Mouse (Mus musculus) liver, adult 2 months (tissue): ENCODE data around the gene Tbc1d10c. TPM values are rescaled to one million over a fixed set of nuclear protein-coding genes. Genes with fewer than 3 reads are reported as not detected.

Source experiments
- DNase-seq: peaks from one replicate; pipeline ENCODE4 v3.0.0-alpha.2; 2011; ENCODE audit warnings: low read depth, low spot score; ENCODE audit errors: extremely low read depth
- H3K27ac ChIP-seq: fragments of 200-500 bp; replicated peaks from 2 replicates; pipeline ENCODE4 v1.5.1; 2012; ENCODE audit warnings: low read depth, mild to moderate bottlenecking, control low read depth, inconsistent platforms, low read length; ENCODE audit not compliant: insufficient read depth
- H3K27me3 ChIP-seq: fragments of 200-500 bp; 2 replicates; pipeline ENCODE4 v1.6.1; 2012; ENCODE audit warnings: mild to moderate bottlenecking, moderate library complexity, low read length, inconsistent platforms; ENCODE audit not compliant: control insufficient read depth, insufficient read depth
- H3K36me3 ChIP-seq: fragments of 200-500 bp; 2 replicates; pipeline ENCODE4 v1.6.1; 2012; ENCODE audit warnings: low read length, inconsistent platforms; ENCODE audit not compliant: control insufficient read depth, insufficient read depth
- H3K4me1 ChIP-seq: fragments of 200-500 bp; 2 replicates; pipeline ENCODE4 v1.6.1; 2011; ENCODE audit warnings: low read length; ENCODE audit not compliant: control insufficient read depth, insufficient read depth
- H3K4me3 ChIP-seq: fragments of 200-500 bp; 2 replicates; pipeline ENCODE4 v1.5.1; 2011; ENCODE audit warnings: low read depth, mild to moderate bottlenecking, control low read depth, low read length, moderate library complexity; ENCODE audit not compliant: insufficient read depth
- H3K79me2 ChIP-seq: fragments of 200-500 bp; 2 replicates; pipeline ENCODE4 v1.6.1; 2012; ENCODE audit warnings: inconsistent platforms, mild to moderate bottlenecking, low read length, moderate library complexity; ENCODE audit not compliant: control insufficient read depth, insufficient read depth
- H3K9ac ChIP-seq: fragments of 200-500 bp; 2 replicates; pipeline ENCODE4 v1.6.1; 2012; ENCODE audit warnings: low read depth, mild to moderate bottlenecking, control low read depth, inconsistent platforms, low read length
- CTCF ChIP-seq: fragments of 200-500 bp; IDR thresholded peaks from 2 replicates; pipeline ENCODE4 v1.5.1; 2011; ENCODE audit warnings: low read depth, low read length, control low read depth
- POLR2A ChIP-seq: fragments of 200-500 bp; IDR thresholded peaks from 2 replicates; pipeline ENCODE4 v1.6.1; 2011; ENCODE audit warnings: low read length, control low read depth; ENCODE audit not compliant: insufficient read depth; ENCODE audit errors: extremely low read depth
- WGBS: fragments of 180-500 bp; shearing (Covaris S2); methylation state at CpG from one replicate; pipeline ENCODE4 v1.1.7; 2018; 5-methylcytosine and 5-hydroxymethylcytosine counted together
- polyA plus RNA-seq: library from polyadenylated mRNA; depleted of rRNA; stranded (reverse); fragments of >200 nt; gene quantifications from 2 replicates; pipeline ENCODE4 v1.2.3, GENCODE M21; 2012
- total RNA-seq: library from RNA; depleted of rRNA; stranded (reverse); fragments of >200 nt; gene quantifications from 2 replicates; pipeline ENCODE4 v1.2.3, GENCODE M21; 2014

The Tbc1d10c gene
- total and polyA plus RNA-seq, 2 experiments = 0.46 to 2.2 TPM

DNA sequence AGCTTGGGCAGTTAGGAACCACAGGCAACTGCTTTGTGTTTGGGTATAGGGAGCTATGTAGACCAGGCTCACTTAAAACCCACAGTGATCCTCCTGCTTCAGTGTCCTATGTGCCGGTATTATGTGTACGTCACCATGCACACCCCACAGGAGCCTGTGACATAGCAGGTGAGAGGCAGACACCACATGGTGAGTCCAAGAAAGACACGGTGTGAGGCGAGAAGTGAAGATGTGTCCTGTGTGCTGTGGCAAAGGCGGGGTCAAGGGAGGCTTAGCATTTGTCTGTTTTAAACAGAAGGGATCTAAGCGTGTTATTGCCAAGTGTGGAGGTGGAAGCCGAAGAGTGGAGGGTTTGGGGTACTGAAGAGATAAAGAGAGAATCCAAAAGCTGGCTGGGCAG lies 35.7 kb upstream of the Tbc1d10c start:
- no peak for DNase-seq
- no peaks in the 10 kb centered on the region for H3K27me3 ChIP-seq
- no peak overlapping the region for H3K9ac ChIP-seq
- H3K4me1 ChIP-seq = no peaks in the 10 kb centered on the region; the same call in 1 of the 2 replicates
- H3K4me3 ChIP-seq = no peak overlapping the region
- H3K79me2 ChIP-seq = no peaks in the 10 kb centered on the region
- 89% methylated on average over 7 of the region's 7 CpGs for WGBS
- no peak for TF ChIP-seq POLR2A
- TF ChIP-seq CTCF = no peak
- no peaks in the 10 kb centered on the region for H3K36me3 ChIP-seq
- no peak overlapping the region for H3K27ac ChIP-seq

DNA sequence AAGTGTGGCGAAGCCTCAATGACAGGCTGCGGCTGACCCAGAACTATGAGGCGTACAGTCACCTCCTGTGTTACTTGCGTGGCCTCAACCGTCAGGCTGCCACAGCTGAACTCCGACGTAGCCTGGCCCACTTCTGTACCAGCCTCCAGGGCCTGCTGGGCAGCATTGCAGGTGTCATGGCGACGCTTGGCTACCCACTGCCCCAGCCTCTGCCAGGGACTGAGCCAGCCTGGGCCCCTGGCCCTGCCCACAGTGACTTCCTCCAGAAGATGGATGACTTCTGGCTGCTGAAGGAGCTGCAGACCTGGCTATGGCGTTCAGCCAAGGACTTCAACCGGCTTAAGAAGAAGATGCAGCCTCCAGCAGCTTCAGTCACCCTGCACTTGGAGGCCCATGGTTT lies 31.1 kb upstream of the Tbc1d10c start:
- no peaks in the 10 kb centered on the region for H3K79me2 ChIP-seq
- no peaks in the 10 kb centered on the region for H3K36me3 ChIP-seq
- H3K9ac ChIP-seq = no peak overlapping the region
- no peak overlapping the region for H3K4me3 ChIP-seq
- H3K27ac ChIP-seq = no peak overlapping the region
- WGBS = 75% methylated on average over 11 of the region's 11 CpGs
- H3K27me3 ChIP-seq = no peaks in the 10 kb centered on the region
- no peaks in the 10 kb centered on the region for H3K4me1 ChIP-seq
- TF ChIP-seq POLR2A = no peak
- TF ChIP-seq CTCF = no peak
- DNase-seq = no peak

DNA sequence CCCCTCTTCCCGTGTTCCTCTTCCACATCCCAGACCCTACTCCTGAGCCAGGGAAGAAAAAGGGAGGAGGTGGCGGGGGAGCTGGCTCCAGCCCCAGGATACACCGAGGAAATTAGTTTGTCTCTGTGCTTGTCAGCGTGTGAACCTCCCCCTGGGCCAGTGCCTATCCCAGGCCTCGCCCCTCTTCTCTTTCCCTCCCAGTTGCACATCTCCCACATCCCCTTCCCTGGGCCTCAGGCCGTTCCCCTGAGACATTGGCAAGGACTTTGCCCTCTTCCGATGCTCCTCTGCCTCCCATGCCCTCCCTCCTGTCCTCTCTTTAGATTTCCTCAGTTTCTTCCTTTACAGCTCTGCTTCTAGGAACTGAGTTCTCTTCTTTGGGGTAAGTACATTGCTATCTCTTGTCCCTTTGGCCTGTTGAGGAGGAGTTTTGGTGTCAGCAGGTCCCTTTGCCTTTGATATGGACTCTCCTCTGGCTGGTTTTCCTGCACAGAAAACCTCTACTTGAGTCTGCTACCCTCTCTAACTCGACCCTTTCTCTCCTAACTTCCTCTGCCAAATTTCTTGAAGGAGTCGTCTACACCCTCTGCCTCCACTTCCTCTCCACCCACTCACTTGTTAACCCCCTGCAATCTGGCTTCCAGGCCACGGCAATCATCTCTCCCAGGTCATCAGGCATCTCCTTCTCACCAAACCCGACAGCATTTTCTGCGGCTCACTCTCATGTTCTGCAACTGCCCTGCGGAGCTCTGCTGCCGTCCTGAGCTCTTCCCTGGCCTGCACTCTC lies 30.1 kb upstream of the Tbc1d10c start:
- H3K27ac ChIP-seq = no peak overlapping the region; the same call in 1 of the 2 replicates
- no peaks in the 10 kb centered on the region for H3K4me1 ChIP-seq
- no peak for DNase-seq
- H3K27me3 ChIP-seq = no peaks in the 10 kb centered on the region
- WGBS = 61% methylated on average over 14 of the region's 14 CpGs
- H3K79me2 ChIP-seq = no peaks in the 10 kb centered on the region
- no peak for TF ChIP-seq POLR2A
- TF ChIP-seq CTCF = no peak
- H3K9ac ChIP-seq = no peak overlapping the region
- no peak overlapping the region for H3K4me3 ChIP-seq
- H3K36me3 ChIP-seq = no peaks in the 10 kb centered on the region

GRCm38 (mm10) chr19:4220416-4220815 lies 29.3 kb upstream of the Tbc1d10c start:
- Histone ChIP-seq H3K36me3 (no peaks in the 10 kb centered on the region), H3K27ac (no peak overlapping the region), H3K9ac (no peak overlapping the region), H3K4me1 (no peaks in the 10 kb centered on the region), H3K27me3 (no peaks in the 10 kb centered on the region), H3K4me3 (no peak overlapping the region), H3K79me2 (no peaks in the 10 kb centered on the region)
- DNase-seq = no peak
- WGBS = 75% methylated on average over 4 of the region's 4 CpGs
- TF ChIP-seq CTCF = no peak
- TF ChIP-seq POLR2A = no peak

- H3K79me2 ChIP-seq = no peaks in the 10 kb centered on the region
- TF ChIP-seq POLR2A (no peak), CTCF (no peak)
- no peak overlapping the region for H3K4me3 ChIP-seq
- whole genome bisulfite sequencing = 96% methylated on average over 6 of the region's 6 CpGs
- H3K4me1 ChIP-seq = no peaks in the 10 kb centered on the region
- no peaks in the 10 kb centered on the region for H3K36me3 ChIP-seq
- H3K27ac ChIP-seq = no peak overlapping the region
- H3K27me3 ChIP-seq = no peaks in the 10 kb centered on the region
- no peak overlapping the region for H3K9ac ChIP-seq
- no peak for DNase-seq
Measured at GRCm38 (mm10) chr19:4219943-4220342, 28.9 kb upstream of the Tbc1d10c start.

DNA sequence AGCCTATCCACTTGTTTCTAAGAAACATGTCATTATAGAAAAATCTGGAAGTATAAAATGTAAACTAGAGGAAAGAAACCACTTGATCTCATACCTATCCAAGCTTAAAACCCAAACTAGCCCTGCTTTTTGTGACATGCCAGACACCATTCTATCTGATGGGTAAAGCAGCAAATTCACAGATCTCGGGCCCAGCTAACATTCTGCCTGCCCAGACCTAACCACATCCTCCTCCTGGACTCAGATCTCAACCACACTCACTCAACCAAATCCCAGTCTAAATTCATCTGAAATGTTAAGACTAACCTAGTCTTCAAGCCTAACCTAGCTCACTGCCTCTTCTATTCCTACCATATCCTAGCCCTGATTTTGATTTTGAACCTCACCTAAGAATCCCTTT lies 27.7 kb upstream of the Tbc1d10c start:
- TF ChIP-seq POLR2A (no peak), CTCF (no peak)
- Histone ChIP-seq H3K79me2 (no peaks in the 10 kb centered on the region), H3K27me3 (no peaks in the 10 kb centered on the region), H3K4me3 (no peak overlapping the region), H3K27ac (no peak overlapping the region), H3K4me1 (peaks cover 2% of the 10 kb centered on the region; the same call in 1 of the 2 replicates), H3K36me3 (no peaks in the 10 kb centered on the region), H3K9ac (no peak overlapping the region)
- WGBS = 91% methylated on average over 1 of the region's 1 CpGs
- no peak for DNase-seq
